9 mouse cellular contexts compared by ENCODE assay signal in genomic region chr3:19451022-19451421, GRCm38 (mm10).
DNase-seq lines count a peak whose midpoint lies in the region; ATAC-seq and TF ChIP-seq lines count a peak whose summit lies in the region.
"Had no signal": no experiment of that assay in that cellular context is flagged by ENCODE, and none has a peak within 500 bp of the region (broad histone marks: within the 10 kb centered on the region; RNA-seq: fewer than 3 reads in every experiment).

No protein-coding gene starts in this region.

- no peak overlapping the region for H3K4me3 ChIP-seq in limb, embryonic 14.5 days (replicated peaks; ENCODE audit: low read length)
- H3K4me3 ChIP-seq in forebrain, embryonic 12.5 days (replicated peaks) = no peak overlapping the region
- no peak overlapping the region for H3K4me3 ChIP-seq in layer of hippocampus, adult 2 months
- H3K4me3 ChIP-seq in hindbrain, embryonic 10.5 days = no peak overlapping the region
- H3K4me3 ChIP-seq: erythroblast, embryonic 14.5 days had no signal

- no peak overlapping the region for H3K4me2 ChIP-seq in limb, embryonic 14.5 days (replicated peaks; ENCODE audit: low read depth, low read length, severe bottlenecking)
- no peak overlapping the region for H3K4me2 ChIP-seq in forebrain, embryonic 12.5 days

- no peaks in the 10 kb centered on the region for H3K36me3 ChIP-seq in limb, embryonic 14.5 days (ENCODE audit: control insufficient read depth, insufficient read depth, low read length)
- H3K36me3 ChIP-seq in forebrain, embryonic 12.5 days (replicated peaks) = no peaks in the 10 kb centered on the region
- H3K36me3 ChIP-seq in hindbrain, embryonic 10.5 days = no peaks in the 10 kb centered on the region

- no peak overlapping the region for H3K9ac ChIP-seq in limb, embryonic 14.5 days (ENCODE audit: low read depth, low read length, severe bottlenecking)
- H3K9ac ChIP-seq in forebrain, embryonic 12.5 days = no peak overlapping the region

- no peak for TF ChIP-seq POLR2A in limb, embryonic 14.5 days (IDR thresholded peaks at IDR 0.05; ENCODE audit: borderline replicate concordance, extremely low read depth, insufficient read depth, insufficient read length)

- 37% methylated on average over 3 of the region's 3 CpGs for WGBS in limb, embryonic 14.5 days
- WGBS in forebrain, embryonic 12.5 days = 51% methylated on average over 3 of the region's 3 CpGs
- WGBS in hindbrain, embryonic 10.5 days = 54% methylated on average over 3 of the region's 3 CpGs

- H3K27me3 ChIP-seq in limb, embryonic 14.5 days (ENCODE audit: control insufficient read depth, insufficient read depth, low read length) = no peaks in the 10 kb centered on the region
- H3K27me3 ChIP-seq in forebrain, embryonic 12.5 days = no peaks in the 10 kb centered on the region
- H3K27me3 ChIP-seq in hindbrain, embryonic 10.5 days (ENCODE audit: insufficient read depth, poor library complexity, severe bottlenecking) = no peaks in the 10 kb centered on the region

- H3K4me1 ChIP-seq in limb, embryonic 14.5 days (ENCODE audit: control insufficient read depth, insufficient read depth, low read length) = no peaks in the 10 kb centered on the region
- H3K4me1 ChIP-seq in forebrain, embryonic 12.5 days = no peaks in the 10 kb centered on the region
- H3K4me1 ChIP-seq in hindbrain, embryonic 10.5 days (replicated peaks) = no peaks in the 10 kb centered on the region

- no peaks in the 10 kb centered on the region for H3K9me3 ChIP-seq in limb, embryonic 14.5 days (ENCODE audit: control insufficient read depth, low read length)
- H3K9me3 ChIP-seq in forebrain, embryonic 12.5 days = no peaks in the 10 kb centered on the region
- no peaks in the 10 kb centered on the region for H3K9me3 ChIP-seq in hindbrain, embryonic 10.5 days

- TF ChIP-seq CTCF in layer of hippocampus, adult 2 months (conservative IDR thresholded peaks at IDR 0.05) = no peak

- DNase-seq in 3134 (ENCODE audit: extremely low read depth, insufficient read length, low spot score) = peak; percentile 89
- DNase-seq in CD4-positive helper T cell, adult 2 months (ENCODE audit: low read depth, low spot score) = peak; percentile 84
- peak; percentile 34 for DNase-seq in embryo, embryonic 11 days
- DNase-seq in limb, embryonic 14.5 days (ENCODE audit: low spot score) = peak; percentile 38
- no peak for DNase-seq in layer of hippocampus, adult 2 months (ENCODE audit: low spot score in 2 of 2)
- DNase-seq in hindbrain, embryonic 10.5 days (ENCODE audit: low spot score) = no peak

- no peak for ATAC-seq in limb, embryonic 14.5 days (ENCODE audit: low FRiP score, low read depth)
- ATAC-seq in neutrophil, adult 5-6 weeks (ENCODE audit: extremely low read depth, insufficient number of reproducible peaks, low FRiP score, poor library complexity, severe bottlenecking) = peak; percentile 69
- no peak for ATAC-seq in forebrain, embryonic 12.5 days (ENCODE audit: low FRiP score)

- no peak overlapping the region for H3K27ac ChIP-seq in limb, embryonic 14.5 days (replicated peaks; ENCODE audit: low read depth, low read length)
- no peak overlapping the region for H3K27ac ChIP-seq in forebrain, embryonic 12.5 days
- no peak overlapping the region for H3K27ac ChIP-seq in layer of hippocampus, adult 2 months
- no peak overlapping the region for H3K27ac ChIP-seq in hindbrain, embryonic 10.5 days

Comparison
In these comparisons a context has a peak if more than half of its experiments do, and no peak if none do; other contexts are left out.
1. DNase-seq: peak in 3134 (single experiment), CD4-positive helper T cell, adult 2 months (single experiment), embryo, embryonic 11 days (single experiment) and limb, embryonic 14.5 days (single experiment); none in layer of hippocampus, adult 2 months (0 of 2) and hindbrain, embryonic 10.5 days (single experiment).